Mouse (Mus musculus): ENCODE measurements around the gene Tnfsf11. TPM values are rescaled to one million over a fixed set of nuclear protein-coding genes. Genes with fewer than 3 reads are reported as not detected.

Tnfsf11 gene
- total and polyA plus RNA-seq, 3 experiments: not detected

- TF ChIP-seq POLR2AphosphoS5 (IDR thresholded peaks at IDR 0.05; ENCODE audit: insufficient replicate concordance, low read depth, low read length): no peak
- no peak for TF ChIP-seq GATA1 (IDR thresholded peaks at IDR 0.05; ENCODE audit: borderline replicate concordance, low read length)
- TF ChIP-seq TAL1 (conservative IDR thresholded peaks at IDR 0.05; ENCODE audit: low read depth, low read length): no peak
- Histone ChIP-seq H3K9me3 (replicated peaks) (peaks cover 31% of the 10 kb centered on the region), H3K27me3 (ENCODE audit: insufficient read depth, low read length) (no peaks in the 10 kb centered on the region), H3K4me1 (ENCODE audit: insufficient read depth, low read depth, low read length) (no peaks in the 10 kb centered on the region), H3K36me3 (replicated peaks) (no peaks in the 10 kb centered on the region), H3K4me3 (ENCODE audit: low read depth, low read length) (no peak overlapping the region)
- ATAC-seq (ENCODE audit: extremely low read depth, insufficient number of reproducible peaks, low FRiP score, poor library complexity, severe bottlenecking) (no peak), DNase-seq (ENCODE audit: low spot score) (no peak)
Measured at GRCm38 (mm10) chr14:78323356-78323755, 15.5 kb upstream of the Tnfsf11 start.

DNA sequence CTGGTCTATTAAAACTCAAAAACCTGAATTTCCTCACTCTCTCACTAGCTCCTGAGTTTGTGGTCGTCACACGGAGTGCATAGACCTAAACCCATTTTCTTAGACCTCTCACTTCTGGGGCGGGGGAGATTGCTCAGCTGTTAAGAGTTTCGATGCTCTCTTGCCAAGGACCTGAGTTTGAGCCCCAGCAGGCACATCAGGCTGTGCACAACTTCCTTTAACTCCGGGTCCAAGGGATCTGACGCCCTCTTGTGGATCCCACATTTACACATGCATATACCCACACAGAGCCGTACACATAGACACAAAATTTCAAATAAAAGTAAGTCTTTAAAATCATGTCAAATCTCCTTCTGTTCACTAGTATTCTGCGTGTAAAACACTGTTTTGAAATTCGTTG is 15.1 kb upstream of the Tnfsf11 start:
- H3K4me3 ChIP-seq (ENCODE audit: low read depth, low read length): no peak overlapping the region
- H3K9me3 ChIP-seq (replicated peaks): peaks cover 33% of the 10 kb centered on the region
- no peak for ATAC-seq (ENCODE audit: extremely low read depth, insufficient number of reproducible peaks, low FRiP score, poor library complexity, severe bottlenecking)
- DNase-seq (ENCODE audit: low spot score): no peak
- H3K4me1 ChIP-seq (ENCODE audit: insufficient read depth, low read depth, low read length): no peaks in the 10 kb centered on the region
- H3K27me3 ChIP-seq (ENCODE audit: insufficient read depth, low read length): no peaks in the 10 kb centered on the region
- H3K36me3 ChIP-seq (replicated peaks): no peaks in the 10 kb centered on the region
- TF ChIP-seq CTCF (IDR thresholded peaks at IDR 0.05; ENCODE audit: low read depth, low read length): no peak
- TF ChIP-seq GATA2 (IDR thresholded peaks at IDR 0.05; ENCODE audit: borderline replicate concordance, low read depth, low read length): no peak

DNA sequence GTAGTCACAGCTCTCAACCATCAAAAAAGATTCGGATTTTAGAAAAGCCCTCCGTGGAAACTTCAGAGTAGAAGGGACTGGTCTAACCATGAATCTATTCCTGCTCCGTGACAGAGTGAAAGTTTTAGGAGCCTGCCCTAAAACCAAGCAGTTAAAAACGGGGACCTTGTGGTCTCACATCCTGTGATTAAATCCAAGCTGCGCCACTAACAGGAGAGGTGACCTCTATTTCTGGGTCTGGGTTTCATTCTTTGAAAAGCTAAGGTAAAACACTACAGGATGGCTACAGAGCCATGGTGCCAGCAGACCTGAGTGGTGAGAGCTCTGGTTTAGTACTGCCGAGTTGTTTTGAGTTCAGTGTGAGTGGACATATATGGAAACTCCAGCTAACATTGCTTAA is 12.4 kb upstream of the Tnfsf11 start:
- no peak for DNase-seq (ENCODE audit: low spot score)
- TF ChIP-seq GATA2 (IDR thresholded peaks at IDR 0.05; ENCODE audit: borderline replicate concordance, low read depth, low read length) (no peak), GATA1 (IDR thresholded peaks at IDR 0.05; ENCODE audit: borderline replicate concordance, low read length) (no peak), CTCF (IDR thresholded peaks at IDR 0.05; ENCODE audit: low read depth, low read length) (no peak), TAL1 (conservative IDR thresholded peaks at IDR 0.05; ENCODE audit: low read depth, low read length) (no peak), POLR2AphosphoS5 (IDR thresholded peaks at IDR 0.05; ENCODE audit: insufficient replicate concordance, low read depth, low read length) (no peak)

DNA sequence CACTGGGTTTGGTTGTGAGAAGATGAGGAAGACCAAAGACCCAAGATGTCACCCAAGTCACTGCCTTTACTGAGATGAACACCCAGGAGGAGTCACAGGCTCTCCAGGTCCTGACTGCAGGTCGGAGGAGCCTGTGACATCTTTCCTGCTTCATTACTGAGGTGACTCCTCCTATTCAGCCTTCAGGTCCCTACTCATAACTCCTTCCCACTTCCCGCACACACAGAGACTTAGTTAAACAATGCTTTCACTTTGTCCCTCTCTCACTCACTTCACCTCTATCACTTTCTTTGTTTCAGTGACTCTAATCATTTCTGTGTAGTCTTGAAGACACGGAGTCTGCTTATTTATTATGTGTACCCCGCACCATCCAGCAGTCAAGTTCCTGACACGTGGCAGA is 11.7 kb upstream of the Tnfsf11 start:
- no peaks in the 10 kb centered on the region for H3K4me1 ChIP-seq (ENCODE audit: insufficient read depth, low read depth, low read length)
- H3K36me3 ChIP-seq (replicated peaks): no peaks in the 10 kb centered on the region
- TF ChIP-seq GATA2 (IDR thresholded peaks at IDR 0.05; ENCODE audit: borderline replicate concordance, low read depth, low read length) (no peak), CTCF (IDR thresholded peaks at IDR 0.05; ENCODE audit: low read depth, low read length) (no peak), TAL1 (conservative IDR thresholded peaks at IDR 0.05; ENCODE audit: low read depth, low read length) (no peak), POLR2AphosphoS5 (IDR thresholded peaks at IDR 0.05; ENCODE audit: insufficient replicate concordance, low read depth, low read length) (no peak), GATA1 (IDR thresholded peaks at IDR 0.05; ENCODE audit: borderline replicate concordance, low read length) (no peak)
- no peak overlapping the region for H3K4me3 ChIP-seq (ENCODE audit: low read depth, low read length)
- ATAC-seq (ENCODE audit: extremely low read depth, insufficient number of reproducible peaks, low FRiP score, poor library complexity, severe bottlenecking) (no peak), DNase-seq (ENCODE audit: low spot score) (no peak)
- H3K9me3 ChIP-seq (replicated peaks): peaks cover 43% of the 10 kb centered on the region
- no peaks in the 10 kb centered on the region for H3K27me3 ChIP-seq (ENCODE audit: insufficient read depth, low read length)

More for the DNA sequence above, 12.4 kb upstream of the Tnfsf11 start:
- Histone ChIP-seq H3K27me3 (ENCODE audit: insufficient read depth, low read length) (no peaks in the 10 kb centered on the region), H3K4me1 (ENCODE audit: insufficient read depth, low read depth, low read length) (no peaks in the 10 kb centered on the region), H3K9me3 (replicated peaks) (peaks cover 43% of the 10 kb centered on the region), H3K4me3 (ENCODE audit: low read depth, low read length) (no peak overlapping the region), H3K36me3 (replicated peaks) (no peaks in the 10 kb centered on the region)
- no peak for ATAC-seq (ENCODE audit: extremely low read depth, insufficient number of reproducible peaks, low FRiP score, poor library complexity, severe bottlenecking)

GRCm38 (mm10) chr14:78319000-78319399 is 11.2 kb upstream of the Tnfsf11 start:
- Histone ChIP-seq H3K36me3 (replicated peaks) (no peaks in the 10 kb centered on the region), H3K27me3 (ENCODE audit: insufficient read depth, low read length) (no peaks in the 10 kb centered on the region), H3K4me1 (ENCODE audit: insufficient read depth, low read depth, low read length) (no peaks in the 10 kb centered on the region), H3K4me3 (ENCODE audit: low read depth, low read length) (no peak overlapping the region), H3K9me3 (replicated peaks) (peaks cover 40% of the 10 kb centered on the region)
- TF ChIP-seq GATA1 (IDR thresholded peaks at IDR 0.05; ENCODE audit: borderline replicate concordance, low read length) (no peak), GATA2 (IDR thresholded peaks at IDR 0.05; ENCODE audit: borderline replicate concordance, low read depth, low read length) (no peak), POLR2AphosphoS5 (IDR thresholded peaks at IDR 0.05; ENCODE audit: insufficient replicate concordance, low read depth, low read length) (no peak), TAL1 (conservative IDR thresholded peaks at IDR 0.05; ENCODE audit: low read depth, low read length) (no peak), CTCF (IDR thresholded peaks at IDR 0.05; ENCODE audit: low read depth, low read length) (no peak)
- no peak for ATAC-seq (ENCODE audit: extremely low read depth, insufficient number of reproducible peaks, low FRiP score, poor library complexity, severe bottlenecking)
- no peak for DNase-seq (ENCODE audit: low spot score)

- DNase-seq (ENCODE audit: low spot score) (no peak), ATAC-seq (ENCODE audit: extremely low read depth, insufficient number of reproducible peaks, low FRiP score, poor library complexity, severe bottlenecking) (no peak)
- H3K36me3 ChIP-seq (replicated peaks): no peaks in the 10 kb centered on the region
- no peak for TF ChIP-seq GATA1 (IDR thresholded peaks at IDR 0.05; ENCODE audit: borderline replicate concordance, low read length)
- H3K4me1 ChIP-seq (ENCODE audit: insufficient read depth, low read depth, low read length): no peaks in the 10 kb centered on the region
- peaks cover 37% of the 10 kb centered on the region for H3K9me3 ChIP-seq (replicated peaks)
- no peaks in the 10 kb centered on the region for H3K27me3 ChIP-seq (ENCODE audit: insufficient read depth, low read length)
- no peak overlapping the region for H3K4me3 ChIP-seq (ENCODE audit: low read depth, low read length)
Measured at GRCm38 (mm10) chr14:78317623-78318022, 9.8 kb upstream of the Tnfsf11 start.

GRCm38 (mm10) chr14:78300914-78301313 is 6.9 kb downstream of the Tnfsf11 start:
- Histone ChIP-seq H3K36me3 (replicated peaks) (no peaks in the 10 kb centered on the region), H3K4me1 (ENCODE audit: insufficient read depth, low read depth, low read length) (no peaks in the 10 kb centered on the region), H3K27me3 (ENCODE audit: insufficient read depth, low read length) (no peaks in the 10 kb centered on the region), H3K9me3 (replicated peaks) (peaks cover 58% of the 10 kb centered on the region), H3K4me3 (ENCODE audit: low read depth, low read length) (no peak overlapping the region)
- no peak for ATAC-seq (ENCODE audit: extremely low read depth, insufficient number of reproducible peaks, low FRiP score, poor library complexity, severe bottlenecking)
- TF ChIP-seq TAL1 (conservative IDR thresholded peaks at IDR 0.05; ENCODE audit: low read depth, low read length): no peak
- no peak for TF ChIP-seq GATA2 (IDR thresholded peaks at IDR 0.05; ENCODE audit: borderline replicate concordance, low read depth, low read length)
- TF ChIP-seq POLR2AphosphoS5 (IDR thresholded peaks at IDR 0.05; ENCODE audit: insufficient replicate concordance, low read depth, low read length): no peak
- no peak for TF ChIP-seq CTCF (IDR thresholded peaks at IDR 0.05; ENCODE audit: low read depth, low read length)
- TF ChIP-seq GATA1 (IDR thresholded peaks at IDR 0.05; ENCODE audit: borderline replicate concordance, low read length): no peak
- no peak for DNase-seq (ENCODE audit: low spot score)
